Mouse (Mus musculus) CD4-positive naive resting alpha-beta T cell, adult 76 days (primary cell): ENCODE results near the gene Mrln. TPM values are rescaled to one million over a fixed set of nuclear protein-coding genes. Genes with fewer than 3 reads are reported as not detected.

Source experiments
- total RNA-seq: library from RNA; stranded (reverse); gene quantifications from one replicate; pipeline ENCODE4 v1.2.4, GENCODE M21; 2023

Gene Mrln
- total RNA-seq = not detected

DNA sequence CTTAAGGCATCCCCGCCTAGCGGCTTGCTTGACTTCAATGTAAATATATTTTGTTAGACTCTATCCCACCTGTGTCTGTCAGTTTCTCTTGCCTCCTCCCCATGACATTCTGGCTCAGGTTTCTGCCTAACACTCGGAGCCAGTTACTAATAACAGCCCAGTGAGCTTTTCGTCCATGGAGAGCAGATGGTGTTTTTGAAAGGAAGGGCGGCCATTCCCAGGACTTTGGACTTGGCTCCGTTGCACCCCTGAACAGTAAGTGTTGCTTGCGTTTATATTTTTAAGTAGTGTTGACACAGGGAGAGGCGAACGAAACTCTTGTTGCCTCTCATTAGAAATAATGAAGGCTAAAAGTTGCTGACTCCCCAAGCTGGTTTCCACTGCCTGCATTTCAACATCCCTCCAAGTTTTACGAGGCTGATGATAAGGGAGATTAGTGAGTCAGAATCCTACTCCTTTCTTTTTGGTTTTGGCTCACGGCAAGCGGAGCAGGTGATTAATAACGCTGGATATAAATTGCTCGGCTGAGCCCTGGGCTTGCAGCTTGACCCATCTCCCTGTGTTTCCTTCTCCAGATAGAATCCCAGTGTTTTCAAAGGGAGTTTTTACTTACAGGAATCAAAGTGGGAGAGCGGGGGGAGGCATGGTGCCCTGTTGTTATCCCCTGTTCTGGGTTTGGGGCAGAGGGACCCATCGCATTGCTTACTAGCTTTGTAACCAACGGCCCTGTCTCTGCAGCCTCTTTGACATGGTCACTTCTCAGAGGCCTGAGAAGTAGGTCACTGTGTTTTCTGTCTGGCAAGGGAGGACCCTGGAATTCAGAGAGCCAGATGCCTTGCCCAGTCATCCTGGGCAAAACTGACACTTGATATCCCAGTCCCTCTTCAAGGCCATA is at the start of gene Mrln:
Gene Mrln (plus strand): TSS at position 160 of the 895 bp plus-strand sequence.

DNA sequence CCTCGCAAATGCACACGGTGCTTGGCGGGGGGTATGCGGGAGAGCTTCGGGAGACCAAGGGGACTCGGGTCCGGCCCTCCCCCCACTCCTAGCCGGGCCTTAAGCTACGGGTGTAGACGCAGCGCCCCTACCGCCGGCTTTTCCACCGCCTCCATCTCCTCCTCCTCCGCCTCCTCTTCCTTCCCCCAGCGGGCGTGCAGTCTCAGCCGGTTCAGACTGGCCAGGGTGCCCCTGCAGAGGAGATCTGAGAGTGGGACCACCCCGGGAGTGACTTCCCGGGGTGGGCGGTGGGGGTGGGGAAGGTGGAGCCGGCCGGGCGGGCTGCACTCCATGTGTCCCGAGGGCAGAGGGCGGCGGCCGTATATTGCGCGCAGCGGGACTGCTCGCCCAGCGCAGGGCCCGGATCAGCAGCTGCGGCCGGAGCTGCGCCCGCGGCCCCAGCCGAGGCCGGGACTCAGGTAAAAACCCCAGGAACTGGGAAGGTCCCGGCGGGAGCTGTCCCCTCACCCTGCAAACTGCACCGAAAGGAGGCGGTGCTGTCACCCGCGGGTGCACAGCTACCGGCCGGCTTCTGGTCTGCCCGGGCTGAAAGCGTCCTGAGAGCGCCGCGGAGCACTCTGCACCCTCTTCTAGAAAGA is 40.6 kb downstream of the Mrln start, which contains the start of gene Slc16a9:
Gene Slc16a9 (plus strand): TSS at position 180 of the 638 bp plus-strand sequence.

Other genes starting within 250 kb of the Mrln start
- gene Ccdc6, start 107.5 kb upstream of the Mrln start, total RNA-seq = 50.2 TPM
- 0.47 TPM for gene Slc16a9, start 40.4 kb downstream of the Mrln start, total RNA-seq
- gene Fam13c, start 235.8 kb downstream of the Mrln start, total RNA-seq = not detected